In the genomic region with DNA sequence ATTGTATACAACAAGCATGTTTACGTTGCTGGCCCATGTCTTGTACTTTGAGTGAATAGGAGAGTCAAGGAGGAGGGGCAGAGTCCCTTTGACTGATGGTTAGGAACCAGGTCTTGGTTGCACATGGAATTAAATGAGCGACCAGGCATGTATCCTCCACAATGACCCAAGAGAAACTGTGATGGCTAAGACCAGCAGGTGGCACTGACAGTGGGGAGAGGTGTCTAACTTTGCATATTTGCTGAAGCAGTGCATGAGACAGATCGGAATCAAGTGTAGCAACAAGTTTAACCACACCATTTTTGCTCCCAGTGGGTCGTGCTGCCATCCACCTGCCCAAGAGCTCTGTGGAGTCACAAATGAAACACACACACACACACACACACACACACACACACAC, we compare ENCODE assay signal across 35 mouse cellular contexts. TPM values are rescaled to one million over a fixed set of nuclear protein-coding genes. Genes with fewer than 3 reads are reported as not detected.
DNase-seq lines count a peak whose midpoint lies in the region; ATAC-seq and TF ChIP-seq lines count a peak whose summit lies in the region.
"Had no signal": no experiment of that assay in that cellular context is flagged by ENCODE, and none has a peak within 500 bp of the region (broad histone marks: within the 10 kb centered on the region; RNA-seq: fewer than 3 reads in every experiment).

No protein-coding gene starts in this region.

- no peak overlapping the region for H3K4me3 ChIP-seq in heart, postnatal 0 days (ENCODE audit: low read depth, low read length)
- no peak overlapping the region for H3K4me3 ChIP-seq in lung, postnatal 0 days (ENCODE audit: low read depth, low read length)
- H3K4me3 ChIP-seq: embryonic facial prominence, embryonic 13.5 days; forebrain, embryonic 10.5 days; forebrain, embryonic 15.5 days; hindbrain, embryonic 12.5 days; liver, embryonic 15.5 days; midbrain, embryonic 10.5 days; midbrain, embryonic 15.5 days had no signal

- DNase-seq in heart, postnatal 0 days (ENCODE audit: low spot score) = no peak
- DNase-seq in heart, postnatal 10 days = no peak
- peak; percentile 12 for DNase-seq in kidney, postnatal 10 days
- no peak for DNase-seq in kidney, adult 11 months
- DNase-seq in lung, postnatal 0 days (ENCODE audit: low spot score) = no peak
- no peak for DNase-seq in lung, adult 18-20 months
- no peak for DNase-seq in right cerebral cortex, postnatal 4 days
- DNase-seq: adrenal gland, postnatal 36 days; B cell, adult 2 months; cerebellum, adult 18-20 months; cerebellum, postnatal 10 days; heart, postnatal 36 days; layer of hippocampus, postnatal 36 days; left cerebral cortex, postnatal 4 days; lung, postnatal 10 days; right cerebral cortex, postnatal 25 days; spleen, adult 18-20 months; thymus, adult 18-20 months; thymus, postnatal 36 days had no signal

- H3K9ac ChIP-seq in heart, postnatal 0 days (replicated peaks; ENCODE audit: low read depth, low read length) = no peak overlapping the region
- no peak overlapping the region for H3K9ac ChIP-seq in lung, postnatal 0 days (replicated peaks; ENCODE audit: low read depth)
- H3K9ac ChIP-seq: embryonic facial prominence, embryonic 13.5 days; forebrain, embryonic 15.5 days; hindbrain, embryonic 12.5 days; liver, embryonic 15.5 days; midbrain, embryonic 15.5 days had no signal

- no peak overlapping the region for H3K4me2 ChIP-seq in heart, postnatal 0 days (ENCODE audit: low read depth, low read length)
- no peak overlapping the region for H3K4me2 ChIP-seq in lung, postnatal 0 days (replicated peaks; ENCODE audit: low read depth, low read length)
- H3K4me2 ChIP-seq: embryonic facial prominence, embryonic 13.5 days; forebrain, embryonic 15.5 days; hindbrain, embryonic 12.5 days; liver, embryonic 15.5 days; midbrain, embryonic 15.5 days had no signal

- no peaks in the 10 kb centered on the region for H3K36me3 ChIP-seq in heart, postnatal 0 days (replicated peaks; ENCODE audit: control insufficient read depth, insufficient read depth, low read length)
- H3K36me3 ChIP-seq in lung, postnatal 0 days (ENCODE audit: insufficient read depth, low read length) = no peaks in the 10 kb centered on the region
- H3K36me3 ChIP-seq: embryonic facial prominence, embryonic 13.5 days; forebrain, embryonic 10.5 days; forebrain, embryonic 15.5 days; hindbrain, embryonic 12.5 days; liver, embryonic 15.5 days; midbrain, embryonic 10.5 days; midbrain, embryonic 15.5 days had no signal

- H3K4me1 ChIP-seq in heart, postnatal 0 days (ENCODE audit: control insufficient read depth, insufficient read depth) = no peaks in the 10 kb centered on the region
- no peaks in the 10 kb centered on the region for H3K4me1 ChIP-seq in lung, postnatal 0 days (ENCODE audit: insufficient read depth, low read depth, low read length)
- H3K4me1 ChIP-seq: embryonic facial prominence, embryonic 13.5 days; forebrain, embryonic 10.5 days; forebrain, embryonic 15.5 days; hindbrain, embryonic 12.5 days; liver, embryonic 15.5 days; midbrain, embryonic 10.5 days; midbrain, embryonic 15.5 days had no signal

- no peaks in the 10 kb centered on the region for H3K27me3 ChIP-seq in heart, postnatal 0 days (ENCODE audit: control insufficient read depth, insufficient read depth, low read length)
- H3K27me3 ChIP-seq in lung, postnatal 0 days (replicated peaks; ENCODE audit: insufficient read depth, low read length) = no peaks in the 10 kb centered on the region
- H3K27me3 ChIP-seq: embryonic facial prominence, embryonic 13.5 days; forebrain, embryonic 15.5 days; hindbrain, embryonic 12.5 days; liver, embryonic 15.5 days; midbrain, embryonic 15.5 days had no signal

- no peak overlapping the region for H3K27ac ChIP-seq in heart, postnatal 0 days (ENCODE audit: low read depth)
- no peak overlapping the region for H3K27ac ChIP-seq in lung, postnatal 0 days (ENCODE audit: low read length)
- H3K27ac ChIP-seq: embryonic facial prominence, embryonic 13.5 days; forebrain, embryonic 10.5 days; forebrain, embryonic 15.5 days; hindbrain, embryonic 12.5 days; hindbrain, postnatal 0 days; liver, embryonic 15.5 days; midbrain, embryonic 10.5 days; midbrain, embryonic 15.5 days had no signal

- ATAC-seq in heart, postnatal 0 days (ENCODE audit: insufficient read depth, low read depth) = no peak
- ATAC-seq in lung, postnatal 0 days = no peak
- ATAC-seq: forebrain, embryonic 15.5 days; hindbrain, postnatal 0 days; intestine, embryonic 16.5 days; midbrain, embryonic 15.5 days had no signal

- TF ChIP-seq CTCF in heart, postnatal 0 days (IDR thresholded peaks at IDR 0.05; ENCODE audit: low read depth) = peak; percentile 34
- TF ChIP-seq CTCF in lung, postnatal 0 days (IDR thresholded peaks at IDR 0.05) = peak; percentile 19

- 0 out of 2 replicates have a peak, but pooled peaks cover 4% of the 10 kb centered on the region for H3K9me3 ChIP-seq in heart, postnatal 0 days (replicated peaks; ENCODE audit: control insufficient read depth, low read length)
- no peaks in the 10 kb centered on the region for H3K9me3 ChIP-seq in lung, postnatal 0 days (ENCODE audit: low read length)
- H3K9me3 ChIP-seq: forebrain, embryonic 15.5 days; midbrain, embryonic 15.5 days had no signal

- 78% methylated on average over 4 of the region's 4 CpGs for WGBS in heart, postnatal 0 days
- 71% methylated on average over 4 of the region's 4 CpGs for WGBS in lung, postnatal 0 days

- TF ChIP-seq EP300 in heart, postnatal 0 days (IDR thresholded peaks at IDR 0.05; ENCODE audit: low read depth) = no peak
- TF ChIP-seq EP300 in lung, postnatal 0 days (IDR thresholded peaks at IDR 0.05) = no peak

- intact Hi-C loops in heart, postnatal 10 days (cut with DNase I) = no loop called here

RNA-seq across cellular contexts. Expression of gene Slc22a2, which starts 21.7 kb away (rescaled TPM):
- not detected in 2 replicates for total RNA-seq in heart, postnatal 0 days (2014; rRNA removed; ENCODE audit: low replicate concordance)
- not detected in 2 replicates for polyA plus RNA-seq in heart, postnatal 0 days (2015; fragmentation: Nextera tagmentation; extraction: Ambion mirVana)
- total RNA-seq in heart, postnatal 10 days (2021) = under 1 TPM in 1 of 2 experiments, not detected in 1; 0.29 TPM
- polyA plus RNA-seq in lung, postnatal 0 days (2015; fragmentation: Nextera tagmentation; extraction: Ambion mirVana) = 0.10 TPM in 1 of 2 replicates, not detected in the other
- total RNA-seq: common myeloid progenitor, adult 5-6 weeks; gastrocnemius, adult 18-20 months; heart, adult 8-10 months; heart, postnatal 36 days; neutrophil, adult 5-6 weeks had no signal
- polyA plus RNA-seq: embryonic facial prominence, embryonic 13.5 days; forebrain, embryonic 10.5 days; heart, embryonic 14.5 days; intestine, embryonic 16.5 days; limb, embryonic 14.5 days; liver, embryonic 15.5 days; midbrain, embryonic 10.5 days; neural tube, embryonic 11.5 days had no signal

RNA-seq across cellular contexts. Expression of gene Slc22a3, which starts 54.7 kb away (rescaled TPM):
- total RNA-seq in heart, postnatal 0 days (2014; rRNA removed; ENCODE audit: low replicate concordance) = 0.04 TPM in 2 replicates
- polyA plus RNA-seq in heart, postnatal 0 days (2015; fragmentation: Nextera tagmentation; extraction: Ambion mirVana) = 0.41 and 0.52 TPM in 2 replicates
- 1 to 10 TPM; 1.8 to 2.3 TPM for total RNA-seq in heart, postnatal 10 days (2021)
- polyA plus RNA-seq in lung, postnatal 0 days (2015; fragmentation: Nextera tagmentation; extraction: Ambion mirVana) = 1.7 and 1.9 TPM in 2 replicates
- total RNA-seq: neutrophil, adult 5-6 weeks had no signal
- polyA plus RNA-seq: midbrain, embryonic 10.5 days had no signal
